Mouse (Mus musculus): ENCODE results near the gene Gnb1.
"Not testable (repeated sequence)": the region's sequence is repeated elsewhere in the genome, so short reads cannot be mapped to it uniquely, and the experiment has no call there.

Gnb1 gene

GRCm38 (mm10) chr4:155550446-155550845, 59.3 kb downstream of the Gnb1 start:
- no peak for DNase-seq (ENCODE audit: low spot score in 2 of 2)

- no peak for DNase-seq (ENCODE audit: low spot score in 2 of 2)
Observed at GRCm38 (mm10) chr4:155551073-155551472, 59.9 kb downstream of the Gnb1 start.

- DNase-seq (ENCODE audit: low spot score in 2 of 2) = no peak
Observed at GRCm38 (mm10) chr4:155552917-155553532, 61.9 kb downstream of the Gnb1 start.

GRCm38 (mm10) chr4:155554880-155555279, 63.7 kb downstream of the Gnb1 start:
- no peak for DNase-seq (ENCODE audit: low spot score in 2 of 2)

GRCm38 (mm10) chr4:155555464-155555863, 64.3 kb downstream of the Gnb1 start:
- DNase-seq (ENCODE audit: low spot score in 2 of 2) = no peak

- no peak for DNase-seq (ENCODE audit: low spot score in 2 of 2)
Observed at GRCm38 (mm10) chr4:155559454-155559853, 68.3 kb downstream of the Gnb1 start.

- no peak for DNase-seq (ENCODE audit: low spot score in 2 of 2)
Observed at GRCm38 (mm10) chr4:155560932-155561331, 69.8 kb downstream of the Gnb1 start.

GRCm38 (mm10) chr4:155561661-155562442, 70.7 kb downstream of the Gnb1 start, which contains the start of gene Nadk:
Gene Nadk (plus strand): TSS chr4:155562378.
- DNase-seq (ENCODE audit: low spot score in 2 of 2) = no peak

GRCm38 (mm10) chr4:155562725-155563399, 71.7 kb downstream of the Gnb1 start:
- peak; percentile 65 to 69 for DNase-seq (ENCODE audit: low spot score in 2 of 2)

- peak; percentile 96 to 97 for DNase-seq (ENCODE audit: low spot score in 2 of 2)
Observed at GRCm38 (mm10) chr4:155563400-155564231, 72.5 kb downstream of the Gnb1 start.

GRCm38 (mm10) chr4:155564315-155565069, 73.3 kb downstream of the Gnb1 start:
- DNase-seq (ENCODE audit: low spot score in 2 of 2) = peak in 1 of 2 experiments; percentile 39

- no peak for DNase-seq (ENCODE audit: low spot score in 2 of 2)
Observed at GRCm38 (mm10) chr4:155566555-155566954, 75.4 kb downstream of the Gnb1 start.

GRCm38 (mm10) chr4:155568170-155568569, 77.0 kb downstream of the Gnb1 start:
- no peak for DNase-seq (ENCODE audit: low spot score in 2 of 2)

- DNase-seq (ENCODE audit: low spot score in 2 of 2) = no peak
Observed at GRCm38 (mm10) chr4:155568632-155569370, 77.6 kb downstream of the Gnb1 start.

GRCm38 (mm10) chr4:155569818-155570217, 78.7 kb downstream of the Gnb1 start:
- DNase-seq (ENCODE audit: low spot score in 2 of 2) = no peak

GRCm38 (mm10) chr4:155570315-155570714, 79.2 kb downstream of the Gnb1 start:
- not testable (repeated sequence) for DNase-seq (ENCODE audit: low spot score in 2 of 2)

GRCm38 (mm10) chr4:155571442-155571841, 80.3 kb downstream of the Gnb1 start:
- DNase-seq (ENCODE audit: low spot score in 2 of 2) = no peak

GRCm38 (mm10) chr4:155573155-155573554, 82.0 kb downstream of the Gnb1 start:
- DNase-seq (ENCODE audit: low spot score in 2 of 2) = no peak

- DNase-seq (ENCODE audit: low spot score in 2 of 2) = no peak
Observed at GRCm38 (mm10) chr4:155573876-155574275, 82.7 kb downstream of the Gnb1 start.

GRCm38 (mm10) chr4:155574931-155575330, 83.8 kb downstream of the Gnb1 start:
- DNase-seq (ENCODE audit: low spot score in 2 of 2) = no peak

All from urinary bladder, postnatal 4 days (tissue).